7 mouse cellular contexts compared by ENCODE assay signal in genomic region chr2:49312629-49313447, GRCm38 (mm10).
A peak's percentile ranks its signal among the peaks of the same experiment; 100 is the strongest.
DNase-seq lines count a peak whose midpoint lies in the region; ATAC-seq lines count a peak whose summit lies in the region.

No protein-coding gene starts in this region.

- peak; percentile 78 for ATAC-seq in embryonic facial prominence, embryonic 11.5 days (replicated peaks; ENCODE audit: insufficient number of reproducible peaks, low FRiP score, low TSS enrichment, low read depth)
- peak; percentile 100 for ATAC-seq in granulocyte monocyte progenitor cell, adult 5-6 weeks (replicated peaks; ENCODE audit: poor library complexity, severe bottlenecking)
- ATAC-seq in midbrain, embryonic 13.5 days = peak; percentile 91

- H3K4me3 ChIP-seq in embryonic facial prominence, embryonic 11.5 days (ENCODE audit: low read depth, low read length) = 0 out of 2 replicates have a peak overlapping the region, but pooled peaks have one; percentile 11
- H3K4me3 ChIP-seq in limb, embryonic 10.5 days = peak overlapping the region; percentile 28
- peak overlapping the region; percentile 16 for H3K4me3 ChIP-seq in midbrain, embryonic 13.5 days (replicated peaks)

- no peaks in the 10 kb centered on the region for H3K27me3 ChIP-seq in embryonic facial prominence, embryonic 11.5 days (ENCODE audit: control insufficient read depth, insufficient read depth, low read length)
- H3K27me3 ChIP-seq in limb, embryonic 10.5 days (ENCODE audit: low read depth, poor library complexity, severe bottlenecking) = no peaks in the 10 kb centered on the region
- no peaks in the 10 kb centered on the region for H3K27me3 ChIP-seq in midbrain, embryonic 13.5 days

- no peak overlapping the region for H3K27ac ChIP-seq in embryonic facial prominence, embryonic 11.5 days (replicated peaks; ENCODE audit: low read depth, low read length)
- no peak overlapping the region for H3K27ac ChIP-seq in limb, embryonic 10.5 days
- no peak overlapping the region for H3K27ac ChIP-seq in midbrain, embryonic 13.5 days

- H3K36me3 ChIP-seq in embryonic facial prominence, embryonic 11.5 days (replicated peaks; ENCODE audit: control insufficient read depth, insufficient read depth, low read depth, low read length) = no peaks in the 10 kb centered on the region
- H3K36me3 ChIP-seq in limb, embryonic 10.5 days = no peaks in the 10 kb centered on the region
- H3K36me3 ChIP-seq in midbrain, embryonic 13.5 days = no peaks in the 10 kb centered on the region; the same call in 1 of the 2 replicates

- no peak overlapping the region for H3K9ac ChIP-seq in embryonic facial prominence, embryonic 11.5 days (replicated peaks; ENCODE audit: low read length)
- H3K9ac ChIP-seq in midbrain, embryonic 13.5 days (replicated peaks) = no peak overlapping the region

- H3K9me3 ChIP-seq in embryonic facial prominence, embryonic 11.5 days (replicated peaks; ENCODE audit: control insufficient read depth, low read length) = no peaks in the 10 kb centered on the region
- no peaks in the 10 kb centered on the region for H3K9me3 ChIP-seq in limb, embryonic 10.5 days (replicated peaks)
- no peaks in the 10 kb centered on the region for H3K9me3 ChIP-seq in midbrain, embryonic 13.5 days

- DNase-seq in adrenal gland, postnatal 10 days = peak; percentile 90
- peak; percentile 85 for DNase-seq in embryonic facial prominence, embryonic 11.5 days (ENCODE audit: low spot score)
- peak; percentile 77 for DNase-seq in kidney, adult 11 months
- peak; percentile 82 for DNase-seq in limb, embryonic 10.5 days (ENCODE audit: low spot score)
- DNase-seq in spleen, adult 12 weeks (ENCODE audit: low spot score) = peak; percentile 61

- H3K4me1 ChIP-seq in embryonic facial prominence, embryonic 11.5 days (ENCODE audit: control insufficient read depth, insufficient read depth, low read length) = no peaks in the 10 kb centered on the region
- no peaks in the 10 kb centered on the region for H3K4me1 ChIP-seq in limb, embryonic 10.5 days
- peaks cover 4% of the 10 kb centered on the region; the same call in 1 of the 2 replicates for H3K4me1 ChIP-seq in midbrain, embryonic 13.5 days (replicated peaks)

- H3K4me2 ChIP-seq in embryonic facial prominence, embryonic 11.5 days (ENCODE audit: low read depth, low read length) = peak overlapping the region; percentile 36
- H3K4me2 ChIP-seq in midbrain, embryonic 13.5 days (replicated peaks) = peak overlapping the region; percentile 41

- 43% methylated on average over 19 of the region's 19 CpGs for WGBS in embryonic facial prominence, embryonic 11.5 days
- 46% methylated on average over 19 of the region's 19 CpGs for WGBS in limb, embryonic 10.5 days
- 48% methylated on average over 19 of the region's 19 CpGs for WGBS in midbrain, embryonic 13.5 days
